Mouse (Mus musculus) stomach, embryonic 16.5 days (tissue): ENCODE results near the gene Nenf. TPM values are rescaled to one million over a fixed set of nuclear protein-coding genes. Genes with fewer than 3 reads are reported as not detected.

Source experiments
- ATAC-seq: fragments of 200-750 bp; cut with Nextera tagmentation; 2 replicates; pipeline ENCODE4 v1.8.0; 2017; ENCODE audit warnings: moderate number of reproducible peaks, moderate TSS enrichment; ENCODE audit not compliant: insufficient read depth, low FRiP score
- H3K27ac ChIP-seq: fragments of 300-500 bp; sonication (generic); 2 replicates; pipeline ENCODE4 v1.5.1; 2014; ENCODE audit warnings: low read length
- H3K27me3 ChIP-seq: fragments of 300-500 bp; sonication (generic); 2 replicates; pipeline ENCODE4 v1.6.1; 2014; ENCODE audit warnings: low read length, control low read depth, mixed read lengths; ENCODE audit not compliant: control insufficient read depth, insufficient read depth
- H3K36me3 ChIP-seq: fragments of 300-500 bp; sonication (generic); 2 replicates; pipeline ENCODE4 v1.6.1; 2014; ENCODE audit warnings: low read length; ENCODE audit not compliant: control insufficient read depth, insufficient read depth
- H3K4me1 ChIP-seq: fragments of 300-500 bp; sonication (generic); 2 replicates; pipeline ENCODE4 v1.6.1; 2014; ENCODE audit warnings: low read length, control low read depth, mixed read lengths; ENCODE audit not compliant: control insufficient read depth, insufficient read depth
- H3K4me2 ChIP-seq: fragments of 300-500 bp; sonication (generic); 2 replicates; pipeline ENCODE4 v1.6.1; 2014; ENCODE audit warnings: low read depth, low read length, mixed read lengths
- H3K4me3 ChIP-seq: fragments of 300-500 bp; sonication (generic); replicated peaks from 2 replicates; pipeline ENCODE4 v1.5.1; 2014; ENCODE audit warnings: mild to moderate bottlenecking, low read length
- H3K9ac ChIP-seq: fragments of 300-500 bp; sonication (generic); 2 replicates; pipeline ENCODE4 v1.6.1; 2014; ENCODE audit warnings: low read length
- H3K9me3 ChIP-seq: fragments of 300-500 bp; sonication (generic); replicated peaks from 2 replicates; pipeline ENCODE4 v1.6.1; 2016; ENCODE audit warnings: low read length, control low read depth; ENCODE audit not compliant: control insufficient read depth
- WGBS: fragments of 180-500 bp; shearing (Covaris S2); extraction: QIAGEN DNeasy Blood & Tissue Kit; methylation state at CpG from one replicate; pipeline ENCODE4 v1.1.7; 2014; 5-methylcytosine and 5-hydroxymethylcytosine counted together
- polyA plus RNA-seq: library from polyadenylated mRNA; unstranded; fragments of >200 nt; fragmentation: Nextera tagmentation; extraction: Ambion mirVana; gene quantifications from 2 replicates; pipeline ENCODE4 v1.2.1, GENCODE M21; 2015

Gene Nenf
- polyA plus RNA-seq = 86.0 and 91.3 TPM in 2 replicates

GRCm38 (mm10) chr1:191317591-191318196, at the start of gene Nenf:
TSS of gene Nenf (minus strand) at chr1:191318194.
- peak within 1 kb of the TSS; percentile 97 for H3K9ac ChIP-seq
- under 1% methylated on average over 52 of the region's 54 CpGs for WGBS
- no peaks in the 10 kb centered on the region for H3K36me3 ChIP-seq
- H3K4me3 ChIP-seq = peak within 1 kb of the TSS; percentile 73
- H3K27ac ChIP-seq = peak within 1 kb of the TSS; percentile 45; the same call in 1 of the 2 replicates
- H3K4me1 ChIP-seq = peaks cover 6% of the 10 kb centered on the region; the same call in 1 of the 2 replicates
- peak within 1 kb of the TSS; percentile 62 for H3K4me2 ChIP-seq
- no peaks in the 10 kb centered on the region for H3K9me3 ChIP-seq
- peak; percentile 93 for ATAC-seq
- no peaks in the 10 kb centered on the region for H3K27me3 ChIP-seq

- H3K4me2 ChIP-seq = no peak overlapping the region
- no peak for ATAC-seq
- no peaks in the 10 kb centered on the region for H3K4me1 ChIP-seq
- 75% methylated on average over 4 of the region's 4 CpGs for WGBS
- H3K9ac ChIP-seq = no peak overlapping the region
- no peak overlapping the region for H3K27ac ChIP-seq
- no peak overlapping the region for H3K4me3 ChIP-seq
- H3K27me3 ChIP-seq = no peaks in the 10 kb centered on the region
- no peaks in the 10 kb centered on the region for H3K9me3 ChIP-seq
- 0 out of 2 replicates have a peak, but pooled peaks cover 5% of the 10 kb centered on the region for H3K36me3 ChIP-seq
Measured at GRCm38 (mm10) chr1:191364477-191364876, 46.5 kb upstream of the Nenf start.

- Histone ChIP-seq H3K4me3 (no peak overlapping the region), H3K4me1 (no peaks in the 10 kb centered on the region), H3K27me3 (no peaks in the 10 kb centered on the region), H3K36me3 (0 out of 2 replicates have a peak, but pooled peaks cover 10% of the 10 kb centered on the region), H3K27ac (no peak overlapping the region), H3K9me3 (no peaks in the 10 kb centered on the region), H3K4me2 (no peak overlapping the region), H3K9ac (no peak overlapping the region)
- 83% methylated on average over 6 of the region's 6 CpGs for WGBS
- no peak for ATAC-seq
Measured at GRCm38 (mm10) chr1:191362412-191362811, 44.4 kb upstream of the Nenf start.

- H3K4me3 ChIP-seq = no peak overlapping the region
- no peaks in the 10 kb centered on the region for H3K27me3 ChIP-seq
- 0 out of 2 replicates have a peak, but pooled peaks cover 15% of the 10 kb centered on the region for H3K36me3 ChIP-seq
- no peaks in the 10 kb centered on the region for H3K4me1 ChIP-seq
- WGBS = 85% methylated on average over 7 of the region's 7 CpGs
- no peak for ATAC-seq
- H3K9ac ChIP-seq = no peak overlapping the region
- no peak overlapping the region for H3K4me2 ChIP-seq
- H3K9me3 ChIP-seq = no peaks in the 10 kb centered on the region
- H3K27ac ChIP-seq = no peak overlapping the region
Measured at GRCm38 (mm10) chr1:191359478-191359877, 41.5 kb upstream of the Nenf start.

GRCm38 (mm10) chr1:191356936-191357335, 38.9 kb upstream of the Nenf start:
- no peaks in the 10 kb centered on the region for H3K9me3 ChIP-seq
- H3K36me3 ChIP-seq = peaks cover 20% of the 10 kb centered on the region; the same call in 1 of the 2 replicates
- no peaks in the 10 kb centered on the region for H3K27me3 ChIP-seq
- H3K9ac ChIP-seq = no peak overlapping the region
- H3K4me2 ChIP-seq = no peak overlapping the region
- no peak for ATAC-seq
- no peak overlapping the region for H3K27ac ChIP-seq
- 79% methylated on average over 1 of the region's 1 CpGs for WGBS
- H3K4me1 ChIP-seq = no peaks in the 10 kb centered on the region
- no peak overlapping the region for H3K4me3 ChIP-seq

- Histone ChIP-seq H3K36me3 (peaks cover 16% of the 10 kb centered on the region; the same call in 1 of the 2 replicates), H3K4me2 (no peak overlapping the region), H3K9me3 (no peaks in the 10 kb centered on the region), H3K4me1 (peaks cover 8% of the 10 kb centered on the region; the same call in 1 of the 2 replicates), H3K27me3 (no peaks in the 10 kb centered on the region), H3K4me3 (no peak overlapping the region), H3K27ac (no peak overlapping the region), H3K9ac (no peak overlapping the region)
- 93% methylated on average over 4 of the region's 4 CpGs for WGBS
- no peak for ATAC-seq
Measured at GRCm38 (mm10) chr1:191353836-191354235, 35.8 kb upstream of the Nenf start.

GRCm38 (mm10) chr1:191352786-191353488, 34.9 kb upstream of the Nenf start:
- 59% methylated on average over 14 of the region's 14 CpGs for WGBS
- Histone ChIP-seq H3K27me3 (no peaks in the 10 kb centered on the region), H3K9ac (no peak overlapping the region), H3K4me3 (no peak overlapping the region), H3K4me2 (no peak overlapping the region), H3K4me1 (peaks cover 15% of the 10 kb centered on the region), H3K27ac (no peak overlapping the region; the same call in 1 of the 2 replicates), H3K36me3 (peaks cover 13% of the 10 kb centered on the region; the same call in 1 of the 2 replicates), H3K9me3 (no peaks in the 10 kb centered on the region)
- no peak for ATAC-seq

GRCm38 (mm10) chr1:191350355-191350754, 32.4 kb upstream of the Nenf start:
- H3K36me3 ChIP-seq = peaks cover 9% of the 10 kb centered on the region; the same call in 1 of the 2 replicates

GRCm38 (mm10) chr1:191349486-191350037, 31.6 kb upstream of the Nenf start:
- Histone ChIP-seq H3K27ac (0 out of 2 replicates have a peak overlapping the region, but pooled peaks have one; percentile 19), H3K9me3 (no peaks in the 10 kb centered on the region), H3K27me3 (no peaks in the 10 kb centered on the region), H3K9ac (no peak overlapping the region), H3K4me3 (no peak overlapping the region), H3K4me2 (no peak overlapping the region), H3K4me1 (peaks cover 15% of the 10 kb centered on the region), H3K36me3 (peaks cover 6% of the 10 kb centered on the region; the same call in 1 of the 2 replicates)
- no peak for ATAC-seq
- WGBS = 63% methylated on average over 23 of the region's 23 CpGs

More at GRCm38 (mm10) chr1:191350355-191350754, 32.4 kb upstream of the Nenf start:
- Histone ChIP-seq H3K4me1 (peaks cover 15% of the 10 kb centered on the region), H3K9ac (no peak overlapping the region), H3K4me2 (no peak overlapping the region), H3K27ac (no peak overlapping the region), H3K27me3 (no peaks in the 10 kb centered on the region), H3K9me3 (no peaks in the 10 kb centered on the region), H3K4me3 (no peak overlapping the region)
- ATAC-seq = no peak
- WGBS = 94% methylated on average over 5 of the region's 5 CpGs
